Mouse (Mus musculus): ENCODE measurements around the gene Mex3a. TPM values are rescaled to one million over a fixed set of nuclear protein-coding genes. Genes with fewer than 3 reads are reported as not detected.
A peak's percentile ranks its signal among the peaks of the same experiment; 100 is the strongest.

Mex3a gene
- polyA plus RNA-seq, 1 experiment from 2014 or later = 31.6 TPM

DNA sequence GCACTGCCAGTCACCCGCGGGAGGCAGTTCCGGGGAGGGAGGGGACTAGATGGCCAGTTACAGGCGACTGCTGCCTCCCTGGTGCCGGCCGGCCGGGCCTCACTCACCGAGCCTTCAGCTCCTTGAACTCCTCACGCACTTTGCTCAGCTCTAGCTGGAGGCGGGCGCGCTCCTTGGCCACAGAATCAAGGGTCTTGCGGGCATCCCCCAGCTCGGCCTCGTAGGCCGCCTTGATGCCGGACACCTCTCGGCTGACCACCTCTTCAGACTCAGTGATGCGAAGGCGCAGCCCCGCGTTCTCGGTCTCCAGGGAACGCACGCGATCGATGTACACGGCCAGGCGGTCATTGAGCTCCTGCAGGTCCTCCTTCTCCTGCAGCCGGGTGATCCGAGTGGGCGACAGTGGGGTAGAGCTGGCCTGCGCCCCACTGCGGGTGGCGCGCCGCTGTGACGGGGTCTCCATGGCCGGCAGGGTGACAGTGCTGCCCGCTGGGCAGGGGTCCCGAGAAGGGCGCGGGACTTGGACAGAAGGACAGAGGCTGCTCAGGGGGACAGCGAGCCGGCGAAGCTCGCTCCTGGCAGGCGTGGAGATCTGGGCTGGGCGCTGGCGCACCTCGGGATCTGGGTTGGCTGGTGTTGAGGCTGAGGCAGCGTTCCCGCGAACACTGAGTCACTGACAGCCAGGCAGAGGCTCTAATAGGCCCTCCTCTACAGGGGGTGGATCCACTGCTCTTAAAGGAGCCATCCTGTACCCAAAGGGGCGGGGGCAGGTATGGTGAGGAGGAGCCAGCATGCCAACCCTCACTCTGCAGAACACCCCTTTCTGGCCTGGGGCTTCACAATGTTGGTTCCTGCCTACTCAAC is 29.3 kb upstream of the Mex3a start:
- Histone ChIP-seq H3K4me1 (ENCODE audit: control insufficient read depth, insufficient read depth, low read length) (peaks cover 21% of the 10 kb centered on the region; the same call in 1 of the 2 replicates), H3K4me3 (ENCODE audit: low read length) (peak overlapping the region; percentile 75), H3K9me3 (ENCODE audit: control insufficient read depth, low read length) (no peaks in the 10 kb centered on the region), H3K27me3 (ENCODE audit: control insufficient read depth, insufficient read depth, low read length) (no peaks in the 10 kb centered on the region), H3K9ac (ENCODE audit: low read depth, low read length) (peak overlapping the region; percentile 78), H3K4me2 (replicated peaks; ENCODE audit: low read depth, low read length) (peak overlapping the region; percentile 100), H3K36me3 (ENCODE audit: control insufficient read depth, insufficient read depth, low read length) (no peaks in the 10 kb centered on the region), H3K27ac (ENCODE audit: low read depth, low read length) (peak overlapping the region; percentile 33)
- under 1% methylated on average over 55 of the region's 55 CpGs for WGBS
- peak; percentile 87 for ATAC-seq (ENCODE audit: low FRiP score, low TSS enrichment)

DNA sequence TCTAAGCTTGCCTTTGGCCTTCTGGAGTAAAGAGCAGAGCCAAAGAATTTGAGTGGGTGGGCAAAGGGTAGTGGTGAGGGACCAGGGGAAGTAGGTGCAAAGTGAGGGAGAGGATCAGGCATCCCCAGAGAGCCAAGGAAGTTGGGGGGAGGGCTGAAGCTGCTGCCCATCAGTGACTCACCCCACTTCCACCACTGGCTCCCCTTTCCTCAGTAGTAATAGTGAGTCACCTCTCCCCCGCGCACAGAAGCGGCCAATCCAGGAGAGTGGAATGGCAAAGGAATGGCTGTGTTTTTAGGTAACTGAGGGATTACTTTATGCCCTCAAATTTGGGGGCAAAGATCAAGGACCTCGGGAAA is 28.7 kb upstream of the Mex3a start:
- peak; percentile 45 for ATAC-seq (ENCODE audit: low FRiP score, low TSS enrichment)
- Histone ChIP-seq H3K4me1 (ENCODE audit: control insufficient read depth, insufficient read depth, low read length) (peaks cover 21% of the 10 kb centered on the region; the same call in 1 of the 2 replicates), H3K4me2 (replicated peaks; ENCODE audit: low read depth, low read length) (peak overlapping the region; percentile 100), H3K27ac (ENCODE audit: low read depth, low read length) (peak overlapping the region; percentile 33; the same call in 1 of the 2 replicates), H3K27me3 (ENCODE audit: control insufficient read depth, insufficient read depth, low read length) (no peaks in the 10 kb centered on the region), H3K36me3 (ENCODE audit: control insufficient read depth, insufficient read depth, low read length) (no peaks in the 10 kb centered on the region), H3K4me3 (ENCODE audit: low read length) (peak overlapping the region; percentile 75), H3K9me3 (ENCODE audit: control insufficient read depth, low read length) (no peaks in the 10 kb centered on the region), H3K9ac (ENCODE audit: low read depth, low read length) (no peak overlapping the region)
- WGBS = 17% methylated on average over 4 of the region's 4 CpGs

DNA sequence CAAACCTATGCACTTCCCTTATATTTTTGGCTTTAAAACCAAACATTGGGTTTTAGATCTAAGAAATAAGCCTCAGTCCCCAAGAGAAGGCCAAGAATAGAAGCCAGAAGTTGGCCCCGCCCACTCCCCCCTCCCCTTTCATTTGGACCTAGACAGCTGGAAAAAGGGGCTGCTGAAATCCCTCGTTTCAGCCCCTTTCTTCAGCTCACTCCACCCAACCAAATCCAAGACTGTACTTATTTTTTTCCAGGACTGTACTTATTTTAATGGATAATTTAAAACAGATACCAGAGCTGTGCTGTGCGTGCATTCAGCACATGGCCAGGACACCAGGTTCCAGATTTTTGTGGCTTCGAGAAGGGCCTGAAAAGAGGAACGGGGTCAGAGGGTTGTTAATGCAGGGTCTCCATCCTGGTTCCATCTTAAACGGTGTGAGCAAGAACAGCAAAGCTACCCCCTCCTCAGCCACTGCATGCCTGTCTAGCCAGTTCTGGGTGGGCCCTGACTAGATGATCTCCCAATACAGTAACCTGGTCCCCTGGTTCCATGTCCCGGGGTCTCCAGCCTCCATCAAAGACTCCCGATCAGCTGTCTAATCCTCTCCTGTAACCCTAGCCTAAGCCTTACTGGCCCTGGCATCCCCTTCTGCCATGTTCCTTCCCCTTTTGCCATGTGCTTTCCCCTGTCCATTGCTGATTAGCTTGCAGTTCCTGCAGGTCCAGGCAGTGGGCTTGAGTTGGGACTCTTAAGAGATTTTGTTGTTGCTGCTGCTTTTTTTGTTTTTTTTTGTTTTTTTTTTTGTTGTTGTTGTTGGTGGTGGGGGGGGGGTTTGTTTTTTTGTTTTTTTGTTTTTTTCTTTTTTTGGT is 28.1 kb upstream of the Mex3a start:
- 50% methylated on average over 8 of the region's 8 CpGs for WGBS
- ATAC-seq (ENCODE audit: low FRiP score, low TSS enrichment) = no peak
- Histone ChIP-seq H3K27ac (ENCODE audit: low read depth, low read length) (peak overlapping the region; percentile 30; the same call in 1 of the 2 replicates), H3K4me2 (replicated peaks; ENCODE audit: low read depth, low read length) (no peak overlapping the region), H3K4me1 (ENCODE audit: control insufficient read depth, insufficient read depth, low read length) (peaks cover 21% of the 10 kb centered on the region; the same call in 1 of the 2 replicates), H3K4me3 (ENCODE audit: low read length) (no peak overlapping the region; the same call in 1 of the 2 replicates), H3K36me3 (ENCODE audit: control insufficient read depth, insufficient read depth, low read length) (no peaks in the 10 kb centered on the region), H3K9ac (ENCODE audit: low read depth, low read length) (no peak overlapping the region), H3K9me3 (ENCODE audit: control insufficient read depth, low read length) (no peaks in the 10 kb centered on the region), H3K27me3 (ENCODE audit: control insufficient read depth, insufficient read depth, low read length) (no peaks in the 10 kb centered on the region)

DNA sequence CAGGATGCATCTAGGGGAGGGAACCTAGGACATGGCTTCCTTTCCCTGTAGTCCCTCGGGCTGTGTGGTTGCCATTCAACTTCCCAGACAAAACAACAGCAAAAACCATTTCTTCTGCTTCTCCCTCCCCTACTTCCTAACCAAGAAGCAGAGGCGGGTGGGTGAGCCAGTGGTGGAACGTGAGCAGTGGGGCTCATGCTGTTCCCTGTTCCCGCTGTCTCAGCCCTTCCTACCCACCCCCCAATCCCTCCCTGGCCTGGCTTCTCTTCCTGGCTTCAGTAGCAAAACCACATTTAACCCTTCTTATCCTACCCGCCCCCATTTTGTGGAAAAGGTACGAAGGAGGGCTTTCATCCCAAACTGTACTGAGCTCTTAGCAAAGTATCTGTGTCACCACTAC is 27.1 kb upstream of the Mex3a start:
- Histone ChIP-seq H3K36me3 (ENCODE audit: control insufficient read depth, insufficient read depth, low read length) (no peaks in the 10 kb centered on the region), H3K27me3 (ENCODE audit: control insufficient read depth, insufficient read depth, low read length) (no peaks in the 10 kb centered on the region), H3K27ac (ENCODE audit: low read depth, low read length) (no peak overlapping the region), H3K4me3 (ENCODE audit: low read length) (no peak overlapping the region), H3K9me3 (ENCODE audit: control insufficient read depth, low read length) (no peaks in the 10 kb centered on the region), H3K4me1 (ENCODE audit: control insufficient read depth, insufficient read depth, low read length) (peaks cover 27% of the 10 kb centered on the region; the same call in 1 of the 2 replicates), H3K9ac (ENCODE audit: low read depth, low read length) (no peak overlapping the region), H3K4me2 (replicated peaks; ENCODE audit: low read depth, low read length) (no peak overlapping the region)
- no peak for ATAC-seq (ENCODE audit: low FRiP score, low TSS enrichment)
- WGBS = 78% methylated on average over 6 of the region's 6 CpGs

DNA sequence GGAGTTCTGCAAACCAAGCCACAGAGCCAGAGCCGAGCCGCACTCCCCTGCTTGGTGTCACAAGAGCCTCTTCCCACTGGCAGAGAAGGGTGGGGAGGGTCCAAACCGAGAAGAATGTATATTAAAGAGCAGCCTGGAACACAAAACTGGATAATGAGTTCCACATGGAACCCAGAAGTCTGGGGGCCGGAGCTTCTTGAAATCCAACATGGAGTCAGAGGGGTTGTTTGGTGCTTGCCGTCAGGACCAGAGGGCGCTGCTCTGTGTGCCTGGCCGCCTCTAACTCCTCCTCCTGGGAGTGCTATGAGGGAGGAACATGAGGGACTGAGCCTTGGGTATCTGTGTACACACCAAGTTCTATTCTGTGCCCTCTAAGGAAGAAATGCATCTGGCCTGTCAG is 26.4 kb upstream of the Mex3a start:
- Histone ChIP-seq H3K27ac (ENCODE audit: low read depth, low read length) (no peak overlapping the region), H3K4me2 (replicated peaks; ENCODE audit: low read depth, low read length) (no peak overlapping the region), H3K27me3 (ENCODE audit: control insufficient read depth, insufficient read depth, low read length) (no peaks in the 10 kb centered on the region), H3K4me3 (ENCODE audit: low read length) (no peak overlapping the region), H3K36me3 (ENCODE audit: control insufficient read depth, insufficient read depth, low read length) (no peaks in the 10 kb centered on the region), H3K9ac (ENCODE audit: low read depth, low read length) (no peak overlapping the region), H3K4me1 (ENCODE audit: control insufficient read depth, insufficient read depth, low read length) (peaks cover 28% of the 10 kb centered on the region; the same call in 1 of the 2 replicates), H3K9me3 (ENCODE audit: control insufficient read depth, low read length) (no peaks in the 10 kb centered on the region)
- no peak for ATAC-seq (ENCODE audit: low FRiP score, low TSS enrichment)
- 48% methylated on average over 7 of the region's 7 CpGs for WGBS

DNA sequence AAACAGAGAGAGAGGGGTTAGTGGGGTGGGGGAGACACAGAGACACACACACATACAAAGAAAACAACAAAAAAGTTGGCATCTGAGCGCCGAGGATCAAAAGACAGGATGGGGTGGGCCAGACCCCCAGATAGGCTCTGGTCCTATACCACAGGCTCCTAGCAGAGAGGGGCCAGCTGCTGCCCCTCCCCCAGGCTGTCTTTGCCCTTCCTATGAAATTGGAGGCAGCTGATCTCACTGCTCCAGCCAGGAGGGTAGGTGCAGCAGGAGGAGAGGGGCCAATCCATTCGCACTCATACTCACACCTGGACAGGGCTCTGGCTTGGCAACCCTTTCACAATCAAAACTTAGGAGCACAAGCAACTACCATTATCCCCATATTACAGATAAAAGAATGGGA is 22.9 kb upstream of the Mex3a start:
- Histone ChIP-seq H3K4me2 (replicated peaks; ENCODE audit: low read depth, low read length) (peak overlapping the region; percentile 49), H3K4me1 (ENCODE audit: control insufficient read depth, insufficient read depth, low read length) (peaks cover 13% of the 10 kb centered on the region; the same call in 1 of the 2 replicates)
- 61% methylated on average over 3 of the region's 3 CpGs for WGBS

DNA sequence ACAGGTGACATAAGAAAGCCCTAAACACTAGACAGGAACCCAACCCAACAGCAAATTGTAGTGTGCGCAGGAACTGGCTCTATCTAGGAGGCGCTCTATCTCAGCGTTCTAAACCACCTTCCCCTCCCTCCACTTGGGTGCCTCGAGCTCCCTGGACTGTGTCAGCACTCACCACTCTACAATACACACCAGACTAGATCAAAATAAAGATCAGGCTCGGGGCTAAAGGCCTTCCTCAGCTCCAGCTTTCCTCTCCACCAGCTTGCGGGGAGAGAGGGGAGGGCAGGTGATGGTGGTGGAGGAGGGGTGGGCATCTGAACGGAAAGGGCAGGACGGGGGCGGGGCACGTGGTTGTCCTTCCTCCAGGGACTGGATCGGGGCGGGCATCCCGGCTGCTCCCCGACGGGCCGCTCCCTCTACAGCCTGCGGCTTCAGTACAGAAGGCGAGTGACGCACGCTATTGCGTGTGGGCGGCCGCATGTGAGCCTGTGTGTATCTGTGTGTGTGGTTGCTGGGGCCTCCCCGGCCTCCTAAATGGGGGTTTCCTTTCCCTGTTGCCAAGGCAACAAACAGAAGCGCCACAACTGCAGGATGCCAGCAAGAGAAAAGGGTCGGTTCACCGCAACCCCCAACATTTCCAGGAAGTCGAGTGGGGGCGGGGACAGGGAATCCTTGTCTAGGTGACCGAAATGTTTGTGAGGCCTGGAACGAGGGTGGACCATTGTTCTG is 22.3 kb upstream of the Mex3a start, which contains the start of gene Lmna:
Lmna (minus strand) TSS at position 265 of the 729 bp plus-strand sequence.
- ATAC-seq (ENCODE audit: low FRiP score, low TSS enrichment) = peak; percentile 96
- Histone ChIP-seq H3K4me2 (replicated peaks; ENCODE audit: low read depth, low read length) (peak within 1 kb of the TSS; percentile 49), H3K27me3 (ENCODE audit: control insufficient read depth, insufficient read depth, low read length) (no peaks in the 10 kb centered on the region), H3K36me3 (ENCODE audit: control insufficient read depth, insufficient read depth, low read length) (no peaks in the 10 kb centered on the region), H3K9ac (ENCODE audit: low read depth, low read length) (peak within 1 kb of the TSS; percentile 52), H3K4me3 (ENCODE audit: low read length) (peak within 1 kb of the TSS; percentile 37), H3K4me1 (ENCODE audit: control insufficient read depth, insufficient read depth, low read length) (peaks cover 13% of the 10 kb centered on the region; the same call in 1 of the 2 replicates), H3K27ac (ENCODE audit: low read depth, low read length) (peak within 1 kb of the TSS; percentile 87), H3K9me3 (ENCODE audit: control insufficient read depth, low read length) (no peaks in the 10 kb centered on the region)
- WGBS = under 1% methylated on average over 31 of the region's 31 CpGs

More for the DNA sequence above, 22.9 kb upstream of the Mex3a start:
- no peaks in the 10 kb centered on the region for H3K27me3 ChIP-seq (ENCODE audit: control insufficient read depth, insufficient read depth, low read length)
- H3K9me3 ChIP-seq (ENCODE audit: control insufficient read depth, low read length) = no peaks in the 10 kb centered on the region
- peak overlapping the region; percentile 5; the same call in 1 of the 2 replicates for H3K9ac ChIP-seq (ENCODE audit: low read depth, low read length)
- peak overlapping the region; percentile 87 for H3K27ac ChIP-seq (ENCODE audit: low read depth, low read length)
- ATAC-seq (ENCODE audit: low FRiP score, low TSS enrichment) = peak; percentile 5; the same call in 1 of the 2 replicates
- H3K4me3 ChIP-seq (ENCODE audit: low read length) = peak overlapping the region; percentile 37
- no peaks in the 10 kb centered on the region for H3K36me3 ChIP-seq (ENCODE audit: control insufficient read depth, insufficient read depth, low read length)
